Mouse (Mus musculus) ovary, postnatal 10 days (tissue): ENCODE measurements around the gene Chmp2a.

ENCODE experiments used
- DNase-seq: peaks from one replicate; pipeline ENCODE4 v3.0.0; 2022; ENCODE audit warnings: low spot score

The Chmp2a gene

DNA sequence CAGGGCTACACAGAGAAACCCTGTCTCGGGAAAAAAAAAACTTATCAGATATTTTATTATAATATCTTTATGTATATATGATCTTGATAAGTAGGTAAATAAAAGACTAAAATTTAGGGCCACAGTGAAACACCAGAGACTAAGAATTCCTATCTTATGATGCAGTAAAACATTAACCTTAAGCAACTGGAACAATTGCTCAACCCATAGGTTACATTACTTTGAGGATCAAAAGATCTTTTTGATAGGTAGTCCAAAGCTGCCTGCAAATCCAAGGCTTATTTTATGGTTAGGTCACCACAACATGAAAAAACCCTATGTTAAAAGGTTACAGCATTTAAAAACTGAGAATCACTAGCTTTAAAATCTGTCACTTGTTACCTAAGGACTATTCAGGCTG, 33.0 kb downstream of the Chmp2a start:
- no peak for DNase-seq

DNA sequence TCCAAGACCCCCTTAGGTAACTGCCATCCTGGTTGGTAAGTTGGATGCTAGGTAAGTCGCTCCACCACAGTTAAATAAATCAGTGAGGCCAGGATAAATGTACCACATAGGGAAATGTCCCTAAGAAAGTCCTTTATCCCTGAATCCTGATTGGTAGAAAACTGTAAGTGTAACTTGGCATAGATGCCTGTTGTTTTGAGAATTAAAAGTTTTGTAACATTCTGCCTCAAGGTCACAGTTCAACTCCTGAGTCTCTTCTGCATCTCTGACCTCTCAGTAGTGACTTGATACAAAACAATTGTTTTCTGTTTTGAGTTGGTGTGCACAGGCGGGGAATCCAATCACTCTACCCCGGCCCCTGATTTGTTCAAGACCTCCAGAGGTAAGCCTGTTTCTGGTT, 35.8 kb downstream of the Chmp2a start, which contains the start of gene Trim28:
Gene Trim28 (plus strand): TSS at position 264 of the 400 bp plus-strand sequence.
- no peak for DNase-seq

DNA sequence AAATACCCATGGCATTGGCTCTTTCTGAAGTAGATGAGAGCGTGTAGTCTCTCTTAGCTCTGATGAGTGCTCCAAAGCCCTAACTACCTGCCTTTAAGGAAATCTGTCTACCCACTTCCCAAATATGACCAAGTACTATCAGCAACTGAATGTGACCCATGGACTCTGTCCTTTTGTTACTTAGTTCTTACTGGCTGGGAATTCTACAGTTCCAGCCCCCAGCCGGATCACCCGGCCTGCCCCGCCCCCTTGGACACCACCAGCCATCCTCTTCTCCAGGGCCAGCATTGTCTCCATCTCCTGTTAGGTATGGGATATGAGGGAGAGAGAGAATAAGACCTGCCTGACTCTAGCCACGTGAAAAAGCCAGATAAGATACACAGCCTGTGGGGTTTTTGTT, 36.6 kb downstream of the Chmp2a start, which contains the start of gene Slc27a5:
Gene Slc27a5 (minus strand): TSS at position 140 of the 400 bp plus-strand sequence.
- DNase-seq = no peak

DNA sequence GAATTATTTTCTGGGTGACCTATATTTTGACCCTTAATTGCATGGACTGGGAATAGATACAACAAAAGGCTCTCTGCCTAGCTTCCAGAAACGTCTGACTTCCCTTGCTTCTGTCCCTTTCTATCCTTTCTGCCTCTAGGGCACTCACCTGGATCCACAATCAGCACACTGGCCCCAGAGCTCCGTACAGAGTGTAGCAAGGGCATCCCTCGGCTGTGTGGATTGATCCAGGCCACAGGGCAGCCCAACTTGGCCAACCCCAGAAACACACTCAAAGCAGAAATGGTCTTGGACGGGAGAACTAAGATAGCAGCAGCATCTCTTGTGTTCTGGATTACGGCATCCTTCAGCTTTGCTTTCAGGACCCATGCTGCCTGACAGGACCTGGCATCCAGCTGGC, 37.4 kb downstream of the Chmp2a start:
- no peak for DNase-seq

DNA sequence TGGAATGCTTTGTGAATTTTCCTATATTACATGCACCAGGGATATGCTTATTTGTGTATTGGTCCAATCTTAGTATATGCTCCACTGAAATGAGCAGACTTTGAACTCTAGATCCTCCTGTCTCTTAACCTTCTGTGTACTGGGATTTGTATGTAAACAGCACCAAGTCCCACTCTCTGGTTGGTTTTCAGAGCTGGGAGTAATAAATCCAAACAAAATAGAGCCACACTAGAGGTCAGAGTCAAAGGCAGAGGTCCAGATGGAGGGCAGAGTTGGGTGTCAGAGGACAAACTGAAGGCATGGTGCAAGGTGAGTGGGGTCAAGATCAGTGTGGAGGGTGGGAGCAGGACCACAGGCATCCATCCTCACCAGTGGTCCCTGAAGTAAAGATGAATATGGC, 38.7 kb downstream of the Chmp2a start:
- no peak for DNase-seq

DNA sequence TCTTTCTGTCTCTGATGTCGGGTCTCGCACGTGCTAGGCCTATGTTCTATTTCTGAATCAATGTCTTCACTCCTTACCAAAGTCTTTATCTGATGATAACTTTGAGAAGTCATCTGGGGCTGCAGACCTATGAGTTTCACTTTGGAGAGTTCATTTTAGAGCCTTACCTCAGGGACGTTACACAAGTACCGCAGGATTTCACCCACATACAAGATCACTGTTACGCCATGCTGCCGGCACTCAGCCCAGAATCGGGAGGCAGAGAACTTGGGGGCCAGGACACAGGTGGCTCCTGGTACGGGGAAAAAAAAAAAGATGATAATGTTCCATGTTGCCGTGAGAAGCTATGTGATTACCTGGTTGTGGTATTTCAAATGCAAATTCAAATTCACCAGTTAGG, 41.5 kb downstream of the Chmp2a start:
- DNase-seq = no peak

DNA sequence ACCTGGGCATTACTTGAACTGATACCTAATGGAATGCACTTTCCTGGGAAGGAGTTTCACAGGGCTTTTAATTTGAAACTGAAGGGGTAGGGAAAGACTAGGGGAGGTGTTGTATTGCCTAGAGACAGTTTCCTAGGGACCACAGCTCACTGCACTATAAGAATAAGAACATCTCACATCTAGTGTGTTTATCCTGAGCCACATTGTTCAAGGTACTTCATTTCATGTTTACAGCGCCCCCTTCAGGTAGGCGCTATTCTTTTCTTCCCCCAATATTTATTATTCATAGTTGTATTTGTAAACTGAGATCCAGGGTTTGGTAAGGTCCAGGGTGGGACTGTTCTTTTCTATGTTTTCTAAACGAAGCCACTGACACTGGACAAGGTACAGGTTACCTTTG, 42.4 kb downstream of the Chmp2a start:
- no peak for DNase-seq

DNA sequence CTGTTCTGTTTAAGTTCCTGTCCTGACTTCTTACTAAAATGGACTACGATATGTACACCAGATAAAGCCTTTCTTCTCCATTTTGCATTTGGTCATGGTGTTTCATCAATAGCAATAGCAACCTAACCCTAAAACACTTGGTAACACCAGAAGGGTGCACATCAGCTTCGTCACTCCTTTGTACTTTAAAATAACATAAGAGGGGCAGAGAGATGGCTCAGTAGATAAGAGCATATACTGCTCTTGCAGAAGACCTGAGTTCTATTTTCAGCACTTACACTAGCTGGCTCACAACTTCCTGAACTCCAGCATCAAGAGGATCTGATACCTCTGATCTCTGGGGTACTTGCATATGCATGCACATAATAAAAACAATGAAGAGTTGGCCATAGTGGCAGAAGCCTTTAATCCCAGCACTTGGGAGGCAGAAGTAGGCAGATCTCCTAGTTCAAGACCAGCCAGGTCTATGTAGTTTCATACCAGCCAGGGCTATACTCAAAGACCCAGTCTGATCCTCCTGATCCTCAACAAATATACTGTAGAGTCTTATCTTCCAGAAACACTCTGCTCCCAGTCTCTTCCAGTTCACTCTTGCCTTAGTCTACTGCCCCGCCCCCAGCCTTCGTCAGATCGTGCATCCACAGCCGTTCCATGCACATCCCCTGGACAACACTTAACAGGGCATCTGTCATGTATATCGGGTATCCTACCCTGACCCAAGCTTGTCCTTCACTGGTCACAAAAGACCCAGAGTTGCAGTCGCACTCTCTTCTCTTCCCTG, 47.0 kb downstream of the Chmp2a start:
- DNase-seq = no peak

DNA sequence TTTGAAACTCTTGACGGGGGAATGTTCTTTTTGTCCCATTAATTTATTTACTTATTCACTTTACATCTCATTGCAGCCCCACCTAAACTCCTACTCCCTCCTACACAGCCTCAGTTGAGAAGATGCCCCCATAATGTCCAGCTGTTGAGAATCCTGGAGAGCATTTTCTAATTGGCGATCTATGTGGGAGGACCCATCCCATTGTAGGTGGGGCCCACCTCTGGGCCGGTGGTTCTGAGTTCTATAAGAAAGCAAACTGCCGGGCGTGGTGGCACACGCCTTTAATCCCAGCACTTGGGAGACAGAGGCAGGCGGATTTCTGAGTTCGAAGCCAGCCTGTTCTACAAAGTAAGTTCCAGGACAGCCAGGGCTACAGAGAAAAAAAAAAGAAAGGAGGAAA, 47.7 kb downstream of the Chmp2a start:
- DNase-seq = no peak

DNA sequence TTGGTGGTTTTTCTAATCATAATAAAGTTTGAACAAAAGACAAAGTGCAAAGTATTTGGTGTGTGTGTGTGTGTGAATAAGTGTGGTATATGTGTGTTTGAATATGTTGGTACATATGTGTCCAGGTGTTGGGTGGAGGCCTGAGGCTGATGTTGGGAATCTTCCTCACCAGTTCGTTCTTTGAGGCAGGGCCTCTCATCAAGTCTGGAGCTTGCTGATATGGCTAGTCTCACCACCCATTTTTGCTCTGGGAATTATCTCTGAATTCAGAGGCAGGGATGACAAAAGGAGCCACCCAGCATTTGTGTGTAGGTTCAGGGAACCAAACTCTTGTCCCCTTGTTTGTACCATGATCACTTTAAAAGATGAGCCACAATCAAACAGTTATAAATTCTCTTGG, 48.9 kb downstream of the Chmp2a start:
- DNase-seq = no peak
